Mouse (Mus musculus): ENCODE data around the gene Krt10. TPM values are rescaled to one million over a fixed set of nuclear protein-coding genes. Genes with fewer than 3 reads are reported as not detected.

Gene Krt10
- polyA plus RNA-seq, 1 experiment from 2014 or later = 14.6 TPM

DNA sequence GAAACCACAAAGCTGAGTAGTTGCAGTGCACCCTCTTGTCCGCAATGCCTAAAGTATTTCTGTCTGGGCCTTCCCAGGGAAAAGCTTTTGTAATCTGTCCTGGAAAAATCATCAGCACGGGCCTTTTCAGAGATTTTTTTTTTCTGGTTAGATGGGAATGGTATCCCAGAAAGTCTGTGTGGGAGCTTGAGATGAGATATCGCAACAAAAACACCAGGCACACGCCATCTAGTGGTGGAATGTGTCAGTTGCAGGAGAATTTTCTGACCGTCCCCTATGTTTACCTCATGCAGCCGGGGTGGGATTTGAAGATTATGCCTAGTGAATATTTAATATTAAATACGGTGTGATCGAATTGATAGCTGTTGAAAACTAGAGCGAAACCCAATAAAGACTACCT lies 24.8 kb downstream of the Krt10 start:
- WGBS = 22% methylated on average over 9 of the region's 9 CpGs
- peaks cover 4% of the 10 kb centered on the region; the same call in 1 of the 2 replicates for H3K27me3 ChIP-seq (ENCODE audit: insufficient read depth, poor library complexity, severe bottlenecking)
- H3K4me1 ChIP-seq = no peaks in the 10 kb centered on the region
- no peaks in the 10 kb centered on the region for H3K9me3 ChIP-seq
- no peak for DNase-seq (ENCODE audit: low spot score)
- no peak overlapping the region for H3K4me3 ChIP-seq
- no peaks in the 10 kb centered on the region for H3K36me3 ChIP-seq
- no peak overlapping the region for H3K27ac ChIP-seq

DNA sequence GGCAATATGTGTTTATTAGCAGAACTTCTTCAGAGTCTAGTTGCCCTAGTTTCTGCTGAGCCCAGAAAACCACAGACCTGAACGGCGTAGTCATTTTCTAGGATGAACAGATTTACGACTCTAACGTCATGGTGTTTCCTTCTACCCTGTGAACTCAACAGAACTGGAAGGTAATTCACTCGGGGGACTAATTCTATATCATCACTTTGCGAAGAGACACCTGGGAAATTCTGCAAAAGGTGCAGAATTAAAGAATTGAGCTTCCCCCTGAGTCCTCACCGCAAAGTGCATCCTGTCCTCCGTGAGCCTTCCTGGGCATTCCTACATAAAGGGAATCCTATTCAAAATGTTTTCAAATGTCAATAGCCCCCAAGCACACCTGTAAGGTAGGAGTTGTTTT lies 27.7 kb downstream of the Krt10 start:
- no peak overlapping the region for H3K27ac ChIP-seq
- 84% methylated on average over 8 of the region's 8 CpGs for WGBS
- no peak overlapping the region for H3K4me3 ChIP-seq
- H3K36me3 ChIP-seq = no peaks in the 10 kb centered on the region
- no peaks in the 10 kb centered on the region for H3K4me1 ChIP-seq
- DNase-seq (ENCODE audit: low spot score) = no peak
- H3K9me3 ChIP-seq = no peaks in the 10 kb centered on the region
- no peaks in the 10 kb centered on the region for H3K27me3 ChIP-seq (ENCODE audit: insufficient read depth, poor library complexity, severe bottlenecking)

DNA sequence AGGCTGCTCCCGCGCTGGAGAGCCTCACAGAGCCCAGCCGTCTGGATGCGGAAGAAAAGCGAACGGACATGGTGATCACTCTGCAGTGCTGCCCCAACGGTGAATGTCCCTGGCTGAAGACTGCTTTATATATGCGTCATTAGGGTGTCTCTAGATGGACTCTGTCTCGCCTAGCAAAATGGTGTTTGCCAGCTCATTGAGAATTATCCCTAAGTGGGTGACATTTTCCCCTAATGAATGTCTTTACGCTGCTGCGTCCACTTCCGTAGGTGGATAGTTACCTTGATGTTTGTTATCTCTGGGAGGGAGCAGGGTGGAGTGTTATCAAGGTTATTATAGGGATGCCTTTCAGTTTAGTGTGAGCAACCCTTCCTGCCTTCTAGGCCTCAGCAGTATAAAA lies 38.2 kb downstream of the Krt10 start, which contains the start of gene Krt27:
Gene Krt27 (minus strand): TSS at position 101 of the 400 bp plus-strand sequence.
- no peaks in the 10 kb centered on the region for H3K4me1 ChIP-seq
- WGBS = 67% methylated on average over 12 of the region's 12 CpGs
- H3K9me3 ChIP-seq = no peaks in the 10 kb centered on the region
- H3K36me3 ChIP-seq = no peaks in the 10 kb centered on the region
- H3K27ac ChIP-seq = no peak within 1 kb of the TSS
- H3K4me3 ChIP-seq = no peak within 1 kb of the TSS
- peaks cover 10% of the 10 kb centered on the region; the same call in 1 of the 2 replicates for H3K27me3 ChIP-seq (ENCODE audit: insufficient read depth, poor library complexity, severe bottlenecking)
- DNase-seq (ENCODE audit: low spot score) = no peak

DNA sequence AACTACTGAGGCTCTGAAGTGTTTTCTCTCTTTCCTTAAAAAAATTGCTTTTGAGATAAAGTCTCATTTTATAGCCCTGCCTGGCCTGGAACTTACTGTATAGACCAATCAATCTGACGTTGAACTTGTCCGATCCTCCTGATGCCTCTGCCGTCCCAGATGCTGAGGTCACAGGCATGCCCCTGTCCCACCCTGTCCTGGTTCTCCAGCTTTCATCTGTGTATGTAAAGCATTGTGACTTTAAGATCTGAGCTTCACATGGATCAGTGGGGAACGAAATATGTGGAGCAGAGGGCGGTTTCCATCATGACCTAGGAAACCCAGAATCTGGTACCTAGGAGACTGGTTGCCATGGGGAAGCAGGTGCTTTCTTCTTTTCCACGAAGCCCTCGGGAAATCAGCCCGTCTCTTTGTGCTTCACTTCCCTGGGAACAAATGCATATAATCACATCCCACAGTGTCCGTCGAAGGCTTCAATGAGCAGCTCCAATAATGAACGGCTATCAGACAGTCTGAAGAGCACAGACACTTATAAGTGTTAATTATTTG lies 49.8 kb downstream of the Krt10 start:
- Histone ChIP-seq H3K27ac (no peak overlapping the region), H3K9me3 (no peaks in the 10 kb centered on the region), H3K4me3 (no peak overlapping the region), H3K27me3 (ENCODE audit: insufficient read depth, poor library complexity, severe bottlenecking) (no peaks in the 10 kb centered on the region), H3K36me3 (no peaks in the 10 kb centered on the region), H3K4me1 (no peaks in the 10 kb centered on the region)
- 83% methylated on average over 11 of the region's 11 CpGs for WGBS
- DNase-seq (ENCODE audit: low spot score) = no peak

DNA sequence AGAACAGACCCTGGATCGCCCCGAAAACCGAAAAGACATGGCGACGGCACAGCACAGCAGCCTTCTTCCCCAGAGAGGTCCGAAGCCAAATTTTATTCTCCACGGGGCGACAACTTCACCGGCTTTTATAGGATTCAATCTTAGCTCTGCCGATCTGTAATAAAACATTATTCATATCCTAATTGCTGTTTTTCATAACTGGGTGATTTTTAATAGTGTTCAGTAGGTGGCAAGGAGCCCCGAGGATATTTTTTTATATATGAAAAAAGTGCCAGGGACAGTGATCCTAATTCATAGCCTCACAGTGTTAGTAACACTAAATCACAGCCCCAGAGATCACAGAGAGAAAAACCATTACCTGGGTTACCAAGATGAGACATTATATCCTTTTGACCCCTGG lies 51.3 kb downstream of the Krt10 start, which contains the start of gene Krt26:
Gene Krt26 (minus strand): TSS at position 101 of the 400 bp plus-strand sequence.
- Histone ChIP-seq H3K36me3 (no peaks in the 10 kb centered on the region), H3K9me3 (no peaks in the 10 kb centered on the region), H3K27ac (no peak within 1 kb of the TSS), H3K4me1 (no peaks in the 10 kb centered on the region), H3K27me3 (ENCODE audit: insufficient read depth, poor library complexity, severe bottlenecking) (no peaks in the 10 kb centered on the region), H3K4me3 (no peak within 1 kb of the TSS)
- 87% methylated on average over 11 of the region's 11 CpGs for WGBS
- DNase-seq (ENCODE audit: low spot score) = no peak

Other genes with a start within 250 kb of the Krt10 start
- 0.25 and 0.78 TPM in 2 replicates for gene Ccr7, start 234.3 kb downstream of the Krt10 start, polyA plus RNA-seq (2016; fragmentation: Nextera tagmentation; extraction: Ambion mirVana)
- gene Smarce1, start 158.3 kb downstream of the Krt10 start, polyA plus RNA-seq (2016; fragmentation: Nextera tagmentation; extraction: Ambion mirVana) = 191 and 259 TPM in 2 replicates
- gene Krt222, start 145.3 kb downstream of the Krt10 start, polyA plus RNA-seq (2016; fragmentation: Nextera tagmentation; extraction: Ambion mirVana) = 0.68 and 1.6 TPM in 2 replicates
- not detected in 2 replicates for gene Krt24, start 104.1 kb downstream of the Krt10 start, polyA plus RNA-seq (2016; fragmentation: Nextera tagmentation; extraction: Ambion mirVana)
- not detected in 2 replicates for gene Krt25, start 66.4 kb downstream of the Krt10 start, polyA plus RNA-seq (2016; fragmentation: Nextera tagmentation; extraction: Ambion mirVana)
- gene Krt26, start 51.4 kb downstream of the Krt10 start, polyA plus RNA-seq (2016; fragmentation: Nextera tagmentation; extraction: Ambion mirVana) = not detected in 2 replicates
- gene Krt27, start 38.3 kb downstream of the Krt10 start, polyA plus RNA-seq (2016; fragmentation: Nextera tagmentation; extraction: Ambion mirVana) = not detected in 2 replicates
- 0.20 and 0.39 TPM in 2 replicates for gene Krt28, start 14.5 kb downstream of the Krt10 start, polyA plus RNA-seq (2016; fragmentation: Nextera tagmentation; extraction: Ambion mirVana)
- not detected in 2 replicates for gene Krt12, start 32.9 kb upstream of the Krt10 start, polyA plus RNA-seq (2016; fragmentation: Nextera tagmentation; extraction: Ambion mirVana)
- 6.6 and 9.5 TPM in 2 replicates for gene Krt20, start 48.8 kb upstream of the Krt10 start, polyA plus RNA-seq (2016; fragmentation: Nextera tagmentation; extraction: Ambion mirVana)
- gene Krt23, start 103.8 kb upstream of the Krt10 start, polyA plus RNA-seq (2016; fragmentation: Nextera tagmentation; extraction: Ambion mirVana) = 0.15 and 0.38 TPM in 2 replicates
- not detected in 2 replicates for gene Krt39, start 132.0 kb upstream of the Krt10 start, polyA plus RNA-seq (2016; fragmentation: Nextera tagmentation; extraction: Ambion mirVana)
- gene Krt40, start 153.8 kb upstream of the Krt10 start, polyA plus RNA-seq (2016; fragmentation: Nextera tagmentation; extraction: Ambion mirVana) = not detected in 2 replicates
- gene Krtap3-3, start 161.5 kb upstream of the Krt10 start, polyA plus RNA-seq (2016; fragmentation: Nextera tagmentation; extraction: Ambion mirVana) = not detected in 2 replicates
- not detected in 2 replicates for gene Krtap3-2, start 167.5 kb upstream of the Krt10 start, polyA plus RNA-seq (2016; fragmentation: Nextera tagmentation; extraction: Ambion mirVana)
- gene Gm11939, start 170.1 kb upstream of the Krt10 start, polyA plus RNA-seq (2016; fragmentation: Nextera tagmentation; extraction: Ambion mirVana) = not detected in 2 replicates
- gene Krtap3-1, start 177.3 kb upstream of the Krt10 start, polyA plus RNA-seq (2016; fragmentation: Nextera tagmentation; extraction: Ambion mirVana) = not detected in 2 replicates
- gene Krtap1-5, start 191.7 kb upstream of the Krt10 start, polyA plus RNA-seq (2016; fragmentation: Nextera tagmentation; extraction: Ambion mirVana) = not detected in 2 replicates
- gene Krtap1-4, start 194.3 kb upstream of the Krt10 start, polyA plus RNA-seq (2016; fragmentation: Nextera tagmentation; extraction: Ambion mirVana) = not detected in 2 replicates
- gene Krtap1-3, start 202.0 kb upstream of the Krt10 start, polyA plus RNA-seq (2016; fragmentation: Nextera tagmentation; extraction: Ambion mirVana) = not detected in 2 replicates
- gene Krtap9-3, start 208.7 kb upstream of the Krt10 start, polyA plus RNA-seq (2016; fragmentation: Nextera tagmentation; extraction: Ambion mirVana) = not detected in 2 replicates
- not detected in 2 replicates for gene Gm11938, start 213.9 kb upstream of the Krt10 start, polyA plus RNA-seq (2016; fragmentation: Nextera tagmentation; extraction: Ambion mirVana)
- gene Gm11937, start 220.8 kb upstream of the Krt10 start, polyA plus RNA-seq (2016; fragmentation: Nextera tagmentation; extraction: Ambion mirVana) = not detected in 2 replicates
- not detected in 2 replicates for gene Krtap2-4, start 225.5 kb upstream of the Krt10 start, polyA plus RNA-seq (2016; fragmentation: Nextera tagmentation; extraction: Ambion mirVana)
- not detected in 2 replicates for gene Gm11562, start 231.1 kb upstream of the Krt10 start, polyA plus RNA-seq (2016; fragmentation: Nextera tagmentation; extraction: Ambion mirVana)
- not detected in 2 replicates for gene Krtap4-1, start 238.9 kb upstream of the Krt10 start, polyA plus RNA-seq (2016; fragmentation: Nextera tagmentation; extraction: Ambion mirVana)
- not detected in 2 replicates for gene Krtap4-2, start 245.7 kb upstream of the Krt10 start, polyA plus RNA-seq (2016; fragmentation: Nextera tagmentation; extraction: Ambion mirVana)